Mouse (Mus musculus): ENCODE measurements around the gene Hnf4a. TPM values are rescaled to one million over a fixed set of nuclear protein-coding genes. Genes with fewer than 3 reads are reported as not detected.

The Hnf4a gene
- polyA plus RNA-seq, 1 experiment from 2014 or later = not detected

- no peak overlapping the region for H3K9ac ChIP-seq
- no peak overlapping the region for H3K27ac ChIP-seq
- H3K9me3 ChIP-seq = no peaks in the 10 kb centered on the region
- H3K36me3 ChIP-seq = no peaks in the 10 kb centered on the region
- H3K4me2 ChIP-seq = no peak overlapping the region
- WGBS = 73% methylated on average over 5 of the region's 5 CpGs
- 0 out of 2 replicates have a peak, but pooled peaks cover under 1% of the 10 kb centered on the region for H3K27me3 ChIP-seq
- no peaks in the 10 kb centered on the region for H3K4me1 ChIP-seq
- ATAC-seq (ENCODE audit: insufficient number of reproducible peaks, insufficient read depth, low FRiP score, low TSS enrichment, low read depth) = no peak
- no peak overlapping the region for H3K4me3 ChIP-seq
Observed at GRCm38 (mm10) chr2:163537443-163537842, 30.8 kb downstream of the Hnf4a start.

DNA sequence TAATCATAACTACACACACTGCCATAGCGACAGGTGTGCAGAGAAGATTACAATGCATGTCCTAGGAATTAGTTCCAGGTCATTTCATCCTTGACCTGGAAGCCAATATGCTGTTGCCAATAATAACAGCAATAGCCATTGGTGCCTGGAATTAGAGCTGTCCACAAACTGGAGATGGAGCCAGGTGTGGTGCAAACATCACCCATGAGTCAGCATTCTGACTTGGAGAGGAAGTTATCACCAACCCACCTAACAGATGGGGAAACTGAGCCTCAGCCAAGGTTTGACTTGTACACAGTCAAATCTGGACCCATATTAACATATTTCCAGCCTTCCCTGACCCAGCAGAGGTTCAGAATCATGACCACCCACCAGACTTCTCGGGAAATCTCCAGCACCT lies 31.8 kb downstream of the Hnf4a start:
- no peaks in the 10 kb centered on the region for H3K9me3 ChIP-seq
- no peak overlapping the region for H3K9ac ChIP-seq
- H3K4me2 ChIP-seq = no peak overlapping the region
- ATAC-seq (ENCODE audit: insufficient number of reproducible peaks, insufficient read depth, low FRiP score, low TSS enrichment, low read depth) = no peak
- H3K4me3 ChIP-seq = no peak overlapping the region
- H3K27ac ChIP-seq = no peak overlapping the region
- H3K36me3 ChIP-seq = no peaks in the 10 kb centered on the region
- WGBS = 79% methylated on average over 2 of the region's 2 CpGs
- H3K4me1 ChIP-seq = no peaks in the 10 kb centered on the region
- no peaks in the 10 kb centered on the region for H3K27me3 ChIP-seq

GRCm38 (mm10) chr2:163539321-163540040 lies 32.9 kb downstream of the Hnf4a start:
- H3K4me2 ChIP-seq = no peak overlapping the region
- H3K36me3 ChIP-seq = no peaks in the 10 kb centered on the region
- H3K27me3 ChIP-seq = no peaks in the 10 kb centered on the region
- no peak overlapping the region for H3K9ac ChIP-seq
- H3K4me1 ChIP-seq = no peaks in the 10 kb centered on the region
- 73% methylated on average over 13 of the region's 13 CpGs for WGBS
- no peaks in the 10 kb centered on the region for H3K9me3 ChIP-seq
- no peak for ATAC-seq (ENCODE audit: insufficient number of reproducible peaks, insufficient read depth, low FRiP score, low TSS enrichment, low read depth)
- H3K27ac ChIP-seq = no peak overlapping the region
- no peak overlapping the region for H3K4me3 ChIP-seq

GRCm38 (mm10) chr2:163540231-163541117 lies 33.9 kb downstream of the Hnf4a start:
- no peak for ATAC-seq (ENCODE audit: insufficient number of reproducible peaks, insufficient read depth, low FRiP score, low TSS enrichment, low read depth)
- H3K27me3 ChIP-seq = no peaks in the 10 kb centered on the region
- 81% methylated on average over 9 of the region's 9 CpGs for WGBS

GRCm38 (mm10) chr2:163541568-163542182 lies 35.1 kb downstream of the Hnf4a start:
- no peak for ATAC-seq (ENCODE audit: insufficient number of reproducible peaks, insufficient read depth, low FRiP score, low TSS enrichment, low read depth)
- Histone ChIP-seq H3K4me3 (no peak overlapping the region), H3K4me2 (no peak overlapping the region), H3K4me1 (no peaks in the 10 kb centered on the region), H3K9me3 (no peaks in the 10 kb centered on the region), H3K9ac (no peak overlapping the region), H3K27me3 (no peaks in the 10 kb centered on the region), H3K27ac (no peak overlapping the region), H3K36me3 (no peaks in the 10 kb centered on the region)
- 77% methylated on average over 10 of the region's 10 CpGs for WGBS

More at GRCm38 (mm10) chr2:163540231-163541117, 33.9 kb downstream of the Hnf4a start:
- Histone ChIP-seq H3K4me1 (no peaks in the 10 kb centered on the region), H3K4me2 (no peak overlapping the region), H3K27ac (no peak overlapping the region), H3K9ac (no peak overlapping the region), H3K36me3 (no peaks in the 10 kb centered on the region), H3K9me3 (no peaks in the 10 kb centered on the region), H3K4me3 (no peak overlapping the region)

DNA sequence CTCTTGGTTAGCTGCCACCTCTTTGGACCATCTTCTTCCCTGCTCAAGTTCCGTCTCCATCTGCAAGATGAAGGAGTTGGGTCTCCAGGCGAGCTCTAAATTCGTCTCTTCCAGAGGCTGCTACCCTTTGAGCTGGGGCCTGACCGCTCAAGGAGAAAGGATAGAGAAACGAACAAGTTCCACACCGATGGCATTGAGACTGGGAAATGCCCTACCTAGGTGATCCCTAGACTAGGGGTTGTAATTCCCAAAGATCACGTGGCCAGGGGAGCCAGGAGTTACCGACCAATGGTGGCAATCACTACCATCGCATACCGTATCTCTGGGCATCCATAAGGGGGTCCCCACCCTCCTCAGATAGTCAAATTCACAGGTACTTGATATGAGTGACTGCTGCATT lies 36.1 kb downstream of the Hnf4a start:
- no peak for ATAC-seq (ENCODE audit: insufficient number of reproducible peaks, insufficient read depth, low FRiP score, low TSS enrichment, low read depth)
- WGBS = 91% methylated on average over 10 of the region's 10 CpGs
- H3K9me3 ChIP-seq = no peaks in the 10 kb centered on the region

GRCm38 (mm10) chr2:163546623-163547318 lies 40.2 kb downstream of the Hnf4a start:
- Histone ChIP-seq H3K27ac (no peak overlapping the region), H3K27me3 (no peaks in the 10 kb centered on the region), H3K4me1 (peaks cover 6% of the 10 kb centered on the region; the same call in 1 of the 2 replicates), H3K4me2 (no peak overlapping the region), H3K9ac (no peak overlapping the region), H3K36me3 (no peaks in the 10 kb centered on the region), H3K9me3 (no peaks in the 10 kb centered on the region), H3K4me3 (no peak overlapping the region)
- WGBS = 75% methylated on average over 14 of the region's 14 CpGs
- no peak for ATAC-seq (ENCODE audit: insufficient number of reproducible peaks, insufficient read depth, low FRiP score, low TSS enrichment, low read depth)

More for the DNA sequence above, 36.1 kb downstream of the Hnf4a start:
- H3K27me3 ChIP-seq = no peaks in the 10 kb centered on the region
- no peak overlapping the region for H3K4me2 ChIP-seq
- H3K4me3 ChIP-seq = no peak overlapping the region
- H3K27ac ChIP-seq = no peak overlapping the region
- no peaks in the 10 kb centered on the region for H3K36me3 ChIP-seq
- no peaks in the 10 kb centered on the region for H3K4me1 ChIP-seq
- no peak overlapping the region for H3K9ac ChIP-seq

- H3K9me3 ChIP-seq = no peaks in the 10 kb centered on the region
- no peak for ATAC-seq (ENCODE audit: insufficient number of reproducible peaks, insufficient read depth, low FRiP score, low TSS enrichment, low read depth)
- no peak overlapping the region for H3K27ac ChIP-seq
- no peak overlapping the region for H3K4me2 ChIP-seq
- no peak overlapping the region for H3K4me3 ChIP-seq
- no peaks in the 10 kb centered on the region for H3K36me3 ChIP-seq
- H3K9ac ChIP-seq = no peak overlapping the region
- H3K27me3 ChIP-seq = no peaks in the 10 kb centered on the region
- peaks cover 6% of the 10 kb centered on the region; the same call in 1 of the 2 replicates for H3K4me1 ChIP-seq
- WGBS = 76% methylated on average over 6 of the region's 6 CpGs
Observed at GRCm38 (mm10) chr2:163548822-163549221, 42.2 kb downstream of the Hnf4a start.

- H3K4me1 ChIP-seq = peaks cover 6% of the 10 kb centered on the region; the same call in 1 of the 2 replicates
- no peaks in the 10 kb centered on the region for H3K36me3 ChIP-seq
- H3K9me3 ChIP-seq = no peaks in the 10 kb centered on the region
- H3K4me2 ChIP-seq = no peak overlapping the region
- ATAC-seq (ENCODE audit: insufficient number of reproducible peaks, insufficient read depth, low FRiP score, low TSS enrichment, low read depth) = no peak
- no peak overlapping the region for H3K27ac ChIP-seq
- H3K4me3 ChIP-seq = no peak overlapping the region
- H3K27me3 ChIP-seq = no peaks in the 10 kb centered on the region
- no peak overlapping the region for H3K9ac ChIP-seq
- 37% methylated on average over 6 of the region's 6 CpGs for WGBS
Observed at GRCm38 (mm10) chr2:163549786-163550185, 43.2 kb downstream of the Hnf4a start.

DNA sequence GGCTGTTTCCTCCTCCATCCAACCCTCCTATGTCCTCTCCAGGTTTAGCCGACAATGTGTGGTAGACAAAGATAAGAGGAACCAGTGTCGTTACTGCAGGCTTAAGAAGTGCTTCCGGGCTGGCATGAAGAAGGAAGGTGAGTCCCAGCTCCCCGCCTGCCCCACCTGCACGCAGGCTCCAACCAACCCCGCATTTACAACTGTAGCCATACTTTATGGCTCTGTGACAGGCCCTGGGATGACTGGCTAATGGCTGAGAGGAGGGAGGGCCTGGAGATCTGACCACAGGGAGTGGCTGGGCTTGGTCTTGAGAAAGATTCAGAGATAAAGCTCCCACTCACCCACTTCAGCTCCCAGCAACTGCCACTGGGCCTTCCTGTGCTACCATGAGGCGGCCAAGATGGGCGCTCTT lies 45.9 kb downstream of the Hnf4a start:
- ATAC-seq (ENCODE audit: insufficient number of reproducible peaks, insufficient read depth, low FRiP score, low TSS enrichment, low read depth) = no peak
- Histone ChIP-seq H3K4me3 (no peak overlapping the region), H3K27ac (no peak overlapping the region), H3K36me3 (no peaks in the 10 kb centered on the region), H3K9ac (no peak overlapping the region), H3K27me3 (no peaks in the 10 kb centered on the region), H3K4me1 (peaks cover 6% of the 10 kb centered on the region; the same call in 1 of the 2 replicates), H3K9me3 (no peaks in the 10 kb centered on the region), H3K4me2 (no peak overlapping the region)
- WGBS = 77% methylated on average over 8 of the region's 8 CpGs

DNA sequence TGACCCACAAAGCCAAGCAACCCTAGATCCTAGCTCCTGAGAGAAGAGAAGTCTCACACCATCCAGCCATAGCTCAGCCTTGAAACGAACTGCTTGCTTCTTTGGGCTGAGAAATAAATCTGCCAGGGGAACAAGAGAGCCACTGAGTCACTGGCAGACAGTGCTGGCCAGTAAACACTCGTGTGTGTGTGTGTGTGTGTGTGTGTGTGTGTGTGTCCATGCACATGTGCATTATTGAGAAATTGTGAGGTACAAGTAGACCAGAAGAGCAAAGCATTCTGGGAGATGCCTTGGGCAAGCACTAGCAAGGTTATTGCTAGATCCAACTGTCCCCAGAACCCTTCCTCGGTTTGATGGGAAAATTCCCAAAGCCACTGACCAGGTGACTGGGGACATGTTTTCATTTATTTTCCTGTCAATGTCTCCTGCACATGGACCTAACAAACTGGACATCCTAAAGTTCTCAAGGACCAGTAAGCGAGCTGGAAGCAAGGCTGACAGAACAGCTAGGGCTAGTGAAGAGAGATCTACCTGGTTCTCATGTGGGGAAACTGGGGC lies 47.9 kb downstream of the Hnf4a start:
- peaks cover 6% of the 10 kb centered on the region; the same call in 1 of the 2 replicates for H3K4me1 ChIP-seq
- no peak overlapping the region for H3K4me2 ChIP-seq
- no peak for ATAC-seq (ENCODE audit: insufficient number of reproducible peaks, insufficient read depth, low FRiP score, low TSS enrichment, low read depth)
- H3K27ac ChIP-seq = no peak overlapping the region
- WGBS = 63% methylated on average over 4 of the region's 4 CpGs
- H3K4me3 ChIP-seq = no peak overlapping the region
- H3K27me3 ChIP-seq = no peaks in the 10 kb centered on the region
- no peak overlapping the region for H3K9ac ChIP-seq
- no peaks in the 10 kb centered on the region for H3K9me3 ChIP-seq
- H3K36me3 ChIP-seq = no peaks in the 10 kb centered on the region
